Mouse (Mus musculus) T-helper 1 cell (primary cell): ENCODE measurements around the gene Gm20390.

Experiments
- in situ Hi-C: fragments of 300-600 bp; cut with MboI, MseI; formaldehyde crosslinking; loops from one replicate; pipeline ENCODE4 v1.15.1; 2025; ENCODE audit warnings: high pct_unique_total_duplicates

Gene Gm20390

GRCm38 (mm10) chr11:93968005-93968847 lies at the start of gene Gm20390, which contains the start of gene Nme1:
Gm20390 (minus strand) TSS chr11:93968293.
Nme1 (minus strand) TSS chr11:93968521.
- in situ Hi-C loops, result no loop called here

- in situ Hi-C loops, result no loop called here
Measured at GRCm38 (mm10) chr11:94003346-94003745, 35.3 kb upstream of the Gm20390 start.

- in situ Hi-C loops, result no loop called here
Measured at GRCm38 (mm10) chr11:93999276-93999675, 31.2 kb upstream of the Gm20390 start.

- in situ Hi-C loops, result no loop called here
Measured at GRCm38 (mm10) chr11:93997141-93997775, 29.2 kb upstream of the Gm20390 start.

- in situ Hi-C loops, result no loop called here
Measured at GRCm38 (mm10) chr11:93996306-93997140, 28.4 kb upstream of the Gm20390 start.

- in situ Hi-C loops, result no loop called here
Measured at GRCm38 (mm10) chr11:93995720-93996305, 27.7 kb upstream of the Gm20390 start, which contains the start of gene Spag9. Spag9 (plus strand) TSS chr11:93996091.

- in situ Hi-C loops, result no loop called here
Measured at GRCm38 (mm10) chr11:93995111-93995719, 27.1 kb upstream of the Gm20390 start.

GRCm38 (mm10) chr11:93994531-93994930 lies 26.4 kb upstream of the Gm20390 start:
- in situ Hi-C loops, result no loop called here

GRCm38 (mm10) chr11:93988328-93989062 lies 20.4 kb upstream of the Gm20390 start:
- in situ Hi-C loops, result no loop called here

- in situ Hi-C loops, result no loop called here
Measured at GRCm38 (mm10) chr11:93987625-93988327, 19.7 kb upstream of the Gm20390 start.

GRCm38 (mm10) chr11:93987026-93987425 lies 18.9 kb upstream of the Gm20390 start:
- in situ Hi-C loops, result no loop called here

GRCm38 (mm10) chr11:93986298-93986697 lies 18.2 kb upstream of the Gm20390 start:
- in situ Hi-C loops, result no loop called here

GRCm38 (mm10) chr11:93985265-93985664 lies 17.2 kb upstream of the Gm20390 start:
- in situ Hi-C loops, result no loop called here

GRCm38 (mm10) chr11:93984619-93985018 lies 16.5 kb upstream of the Gm20390 start:
- in situ Hi-C loops, result no loop called here

GRCm38 (mm10) chr11:93979502-93980049 lies 11.5 kb upstream of the Gm20390 start:
- in situ Hi-C loops, result no loop called here

- in situ Hi-C loops, result loop anchor here (5.0 kb wide), 1 partner anchor 109 kb away; no protein-coding TSS in a partner anchor
Measured at GRCm38 (mm10) chr11:93972951-93973350, 4.9 kb upstream of the Gm20390 start.

- in situ Hi-C loops, result loop anchor here (5.0 kb wide), 1 partner anchor 113 kb away; no protein-coding TSS in a partner anchor
Measured at GRCm38 (mm10) chr11:93969799-93970198, 1.7 kb upstream of the Gm20390 start.

- in situ Hi-C loops, result no loop called here
Measured at GRCm38 (mm10) chr11:93969171-93969570, 1.1 kb upstream of the Gm20390 start.

GRCm38 (mm10) chr11:93968848-93969128 lies 695 bp upstream of the Gm20390 start:
- in situ Hi-C loops, result no loop called here

- in situ Hi-C loops, result no loop called here
Measured at GRCm38 (mm10) chr11:93967381-93967780, 712 bp downstream of the Gm20390 start.
